ENCODE assay signal across 25 mouse cellular contexts in the genomic region with DNA sequence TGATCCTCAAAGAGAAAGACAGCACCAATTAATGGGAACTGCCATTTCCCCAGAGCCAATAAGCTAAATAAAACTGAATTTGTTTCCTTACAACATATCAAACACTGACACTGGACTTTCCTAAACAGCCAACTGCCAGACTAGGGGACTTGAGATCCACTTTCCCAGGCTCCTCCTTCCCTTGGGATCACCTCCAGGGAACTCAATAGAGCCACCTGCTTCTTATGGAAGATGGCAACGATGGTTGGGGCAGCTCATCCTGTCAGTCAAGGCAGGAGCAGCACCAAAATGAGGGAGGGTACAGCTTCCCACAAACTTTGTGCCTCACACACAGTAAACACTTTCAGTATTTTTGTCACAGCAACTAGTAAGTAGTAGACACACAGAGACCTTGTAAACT. TPM values are rescaled to one million over a fixed set of nuclear protein-coding genes. Genes with fewer than 3 reads are reported as not detected.
DNase-seq lines count a peak whose midpoint lies in the region; ATAC-seq and TF ChIP-seq lines count a peak whose summit lies in the region.
"Had no signal": no experiment of that assay in that cellular context is flagged by ENCODE, and none has a peak within 500 bp of the region (broad histone marks: within the 10 kb centered on the region; RNA-seq: fewer than 3 reads in every experiment).

No protein-coding gene starts in this region.

- H3K4me3 ChIP-seq in midbrain, embryonic 11.5 days (ENCODE audit: low read depth, low read length): no peak overlapping the region
- H3K4me3 ChIP-seq in midbrain, embryonic 15.5 days: no peak overlapping the region
- H3K4me3 ChIP-seq in liver, embryonic 15.5 days (replicated peaks): no peak overlapping the region
- no peak overlapping the region for H3K4me3 ChIP-seq in myocyte
- H3K4me3 ChIP-seq: forebrain, embryonic 10.5 days; forebrain, embryonic 13.5 days; heart, adult 2 months; heart, embryonic 10.5 days; heart, embryonic 13.5 days had no signal

- H3ac ChIP-seq in myocyte (ENCODE audit: control insufficient read depth, insufficient read length): no peak overlapping the region

- WGBS in midbrain, embryonic 11.5 days: 53% methylated on average over 1 of the region's 1 CpGs
- 63% methylated on average over 1 of the region's 1 CpGs for WGBS in midbrain, embryonic 15.5 days
- 74% methylated on average over 1 of the region's 1 CpGs for WGBS in liver, embryonic 15.5 days (ENCODE audit: insufficient replicate concordance)

- no peak for ATAC-seq in midbrain, embryonic 11.5 days (ENCODE audit: low FRiP score)
- ATAC-seq in midbrain, embryonic 15.5 days (replicated peaks): no peak
- no peak for ATAC-seq in liver, embryonic 15.5 days (ENCODE audit: insufficient read depth)
- ATAC-seq: CD4-positive, CD25-positive, alpha-beta regulatory T cell, adult 4 months; forebrain, embryonic 13.5 days; forebrain, embryonic 16.5 days; hindbrain, postnatal 0 days had no signal

- peaks cover 26% of the 10 kb centered on the region; the same call in 1 of the 2 replicates for H3K36me3 ChIP-seq in midbrain, embryonic 11.5 days (ENCODE audit: control insufficient read depth, insufficient read depth, low read length)
- peaks cover 28% of the 10 kb centered on the region for H3K36me3 ChIP-seq in midbrain, embryonic 15.5 days (replicated peaks)
- H3K36me3 ChIP-seq in liver, embryonic 15.5 days (replicated peaks): peaks cover 87% of the 10 kb centered on the region
- peaks cover 61% of the 10 kb centered on the region for H3K36me3 ChIP-seq in myocyte (ENCODE audit: control insufficient read depth, insufficient read depth)

- H3K27ac ChIP-seq in midbrain, embryonic 11.5 days (ENCODE audit: low read depth, low read length): no peak overlapping the region
- no peak overlapping the region for H3K27ac ChIP-seq in midbrain, embryonic 15.5 days
- H3K27ac ChIP-seq in liver, embryonic 15.5 days (replicated peaks): peak overlapping the region; percentile 43; the same call in 1 of the 2 replicates
- H3K27ac ChIP-seq: forebrain, embryonic 10.5 days; forebrain, embryonic 13.5 days; heart, adult 2 months; heart, embryonic 10.5 days; heart, embryonic 13.5 days; hindbrain, embryonic 14.5 days; hindbrain, postnatal 0 days had no signal

- DNase-seq in midbrain, embryonic 11.5 days (ENCODE audit: low spot score, missing footprints): peak; percentile 59
- no peak for DNase-seq in cerebellum, postnatal 36 days
- no peak for DNase-seq in left cerebral cortex, postnatal 14 days (ENCODE audit: low spot score in 2 of 2)
- DNase-seq: adrenal gland, adult 2 months; adrenal gland, postnatal 14 days; cerebellum, adult 11 months; cerebellum, adult 2 months; cerebellum, adult 9-11 months; cerebellum, postnatal 25 days; gastrocnemius, postnatal 10 days; gastrocnemius, postnatal 36 days; heart, adult 2 months; heart, postnatal 14 days; heart, postnatal 4 days had no signal

- H3K4me1 ChIP-seq in midbrain, embryonic 11.5 days (ENCODE audit: control insufficient read depth, insufficient read depth, low read length): no peaks in the 10 kb centered on the region
- H3K4me1 ChIP-seq in midbrain, embryonic 15.5 days: peaks cover 22% of the 10 kb centered on the region
- H3K4me1 ChIP-seq in liver, embryonic 15.5 days (replicated peaks): peaks cover 83% of the 10 kb centered on the region

- no peak for TF ChIP-seq POLR2A in myocyte (IDR thresholded peaks at IDR 0.05; ENCODE audit: insufficient read length, low read depth)

- H3K79me2 ChIP-seq in myocyte (ENCODE audit: control insufficient read depth, insufficient read depth): peaks cover 26% of the 10 kb centered on the region

- no peak overlapping the region for H3K4me2 ChIP-seq in midbrain, embryonic 11.5 days
- H3K4me2 ChIP-seq in midbrain, embryonic 15.5 days: no peak overlapping the region
- no peak overlapping the region for H3K4me2 ChIP-seq in liver, embryonic 15.5 days
- no peak overlapping the region for H3K4me2 ChIP-seq in myocyte (ENCODE audit: low read depth)
- H3K4me2 ChIP-seq: forebrain, embryonic 13.5 days; heart, embryonic 13.5 days; hindbrain, embryonic 14.5 days had no signal

- intact Hi-C loops in left cerebral cortex, postnatal 14 days (cut with DNase I): loop anchor here (10.0 kb wide), 2 partner anchors 723 to 1403 kb away; partner anchors contain the start of gene Xylt1

- H3K9me3 ChIP-seq in midbrain, embryonic 11.5 days (ENCODE audit: control insufficient read depth, low read length): no peaks in the 10 kb centered on the region
- no peaks in the 10 kb centered on the region for H3K9me3 ChIP-seq in midbrain, embryonic 15.5 days
- no peaks in the 10 kb centered on the region for H3K9me3 ChIP-seq in liver, embryonic 15.5 days (replicated peaks)
- H3K9me3 ChIP-seq: forebrain, embryonic 10.5 days; forebrain, embryonic 13.5 days; heart, embryonic 10.5 days; heart, embryonic 13.5 days had no signal

- no peaks in the 10 kb centered on the region for H3K27me3 ChIP-seq in midbrain, embryonic 11.5 days (ENCODE audit: control insufficient read depth, insufficient read depth, low read length)
- no peaks in the 10 kb centered on the region for H3K27me3 ChIP-seq in midbrain, embryonic 15.5 days (replicated peaks)
- no peaks in the 10 kb centered on the region for H3K27me3 ChIP-seq in liver, embryonic 15.5 days
- no peaks in the 10 kb centered on the region for H3K27me3 ChIP-seq in myocyte (ENCODE audit: control insufficient read depth, insufficient read depth, insufficient read length)
- H3K27me3 ChIP-seq: forebrain, embryonic 13.5 days; heart, embryonic 13.5 days had no signal

- H3K9ac ChIP-seq in midbrain, embryonic 11.5 days (ENCODE audit: low read length): no peak overlapping the region
- no peak overlapping the region for H3K9ac ChIP-seq in midbrain, embryonic 15.5 days
- no peak overlapping the region for H3K9ac ChIP-seq in liver, embryonic 15.5 days
- H3K9ac ChIP-seq: forebrain, embryonic 13.5 days; heart, embryonic 13.5 days; hindbrain, embryonic 14.5 days had no signal

TF ChIP-seq in myocyte, 11 proteins besides CTCF, POLR2A, EP300 and RAD21:
- TF ChIP-seq SRF (IDR thresholded peaks at IDR 0.05; ENCODE audit: control insufficient read depth, insufficient read length, low read depth) (no peak), MAX (IDR thresholded peaks at IDR 0.05; ENCODE audit: low read depth) (no peak), POLR2AphosphoS2 (IDR thresholded peaks at IDR 0.05; ENCODE audit: insufficient read length, low read depth) (peak; percentile 28)

RNA-seq across cellular contexts. Expression of gene Rps15a, which starts 8.3 kb away (rescaled TPM):
- 586 and 691 TPM in 2 replicates for polyA plus RNA-seq in midbrain, embryonic 11.5 days (2014; fragmentation: Nextera tagmentation; extraction: Ambion mirVana)
- 356 and 359 TPM in 2 replicates for polyA plus RNA-seq in midbrain, embryonic 15.5 days (2015; fragmentation: Nextera tagmentation; extraction: Ambion mirVana)
- 326 and 394 TPM in 2 replicates for polyA plus RNA-seq in liver, embryonic 15.5 days (2015; fragmentation: Nextera tagmentation; extraction: Ambion mirVana)
- 1,920 TPM for polyA plus RNA-seq in myocyte (2012; fragmentation: generic; extraction: Trizol)
- 100 to 1,000 TPM; 354 to 364 TPM for total RNA-seq in left cerebral cortex, postnatal 14 days (2021)

RNA-seq across cellular contexts. Expression of gene Arl6ip1, which starts 21.8 kb away (rescaled TPM):
- 494 and 501 TPM in 2 replicates for polyA plus RNA-seq in midbrain, embryonic 11.5 days (2014; fragmentation: Nextera tagmentation; extraction: Ambion mirVana)
- polyA plus RNA-seq in midbrain, embryonic 15.5 days (2015; fragmentation: Nextera tagmentation; extraction: Ambion mirVana): 442 and 503 TPM in 2 replicates
- 250 and 334 TPM in 2 replicates for polyA plus RNA-seq in liver, embryonic 15.5 days (2015; fragmentation: Nextera tagmentation; extraction: Ambion mirVana)
- 120 TPM for polyA plus RNA-seq in myocyte (2012; fragmentation: generic; extraction: Trizol)
- total RNA-seq in left cerebral cortex, postnatal 14 days (2021): 100 to 1,000 TPM; 239 to 272 TPM
